Mouse (Mus musculus): ENCODE results near the gene Snd1.
"Not testable (repeated sequence)": the region's sequence is repeated elsewhere in the genome, so short reads cannot be mapped to it uniquely, and the experiment has no call there.

The Snd1 gene

GRCm38 (mm10) chr6:28897326-28898085 lies 422.6 kb downstream of the Snd1 start:
- in situ Hi-C loops (cut with MboI, MseI), result loop anchor here (5.0 kb wide), 1 partner anchor 470 kb away; the partner anchor contains the start of genes Fscn3 and Gcc1

- in situ Hi-C loops (cut with MboI, MseI), result loop anchor here (5.0 kb wide), 1 partner anchor 472 kb away; the partner anchor contains the start of genes Fscn3 and Gcc1
These were observed 423.9 kb downstream of the Snd1 start for GRCm38 (mm10) chr6:28898836-28899235.

DNA sequence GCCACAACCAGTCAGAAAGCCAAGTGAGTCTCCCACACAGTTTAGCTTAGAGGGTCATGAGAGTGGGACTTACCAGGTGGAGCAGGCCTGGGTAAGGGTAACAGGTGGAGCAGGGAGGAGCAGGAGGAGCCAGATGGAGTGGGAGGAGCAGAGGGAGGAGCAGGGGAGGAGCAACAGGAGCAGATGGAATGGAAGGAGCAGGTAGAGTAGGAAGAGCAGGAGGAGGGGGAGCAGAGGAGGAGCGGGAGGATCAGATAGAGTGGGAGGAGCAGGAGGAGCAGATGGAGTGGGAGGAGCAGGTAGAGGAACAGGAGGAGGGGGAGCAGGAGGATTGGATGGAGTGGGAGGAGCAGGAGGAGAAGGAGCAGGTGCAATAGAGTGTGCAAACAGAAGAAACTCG lies 427.6 kb downstream of the Snd1 start:
- in situ Hi-C loops (cut with MboI, MseI), result no loop called here

- in situ Hi-C loops (cut with MboI, MseI), result no loop called here
These were observed 429.5 kb downstream of the Snd1 start for GRCm38 (mm10) chr6:28904417-28904816.

- in situ Hi-C loops (cut with MboI, MseI), result no loop called here
These were observed 430.4 kb downstream of the Snd1 start for GRCm38 (mm10) chr6:28905301-28905700.

- in situ Hi-C loops (cut with MboI, MseI), result no loop called here
These were observed 434.9 kb downstream of the Snd1 start for GRCm38 (mm10) chr6:28909866-28910265.

- in situ Hi-C loops (cut with MboI, MseI), result no loop called here
These were observed 440.0 kb downstream of the Snd1 start for GRCm38 (mm10) chr6:28914981-28915380.

DNA sequence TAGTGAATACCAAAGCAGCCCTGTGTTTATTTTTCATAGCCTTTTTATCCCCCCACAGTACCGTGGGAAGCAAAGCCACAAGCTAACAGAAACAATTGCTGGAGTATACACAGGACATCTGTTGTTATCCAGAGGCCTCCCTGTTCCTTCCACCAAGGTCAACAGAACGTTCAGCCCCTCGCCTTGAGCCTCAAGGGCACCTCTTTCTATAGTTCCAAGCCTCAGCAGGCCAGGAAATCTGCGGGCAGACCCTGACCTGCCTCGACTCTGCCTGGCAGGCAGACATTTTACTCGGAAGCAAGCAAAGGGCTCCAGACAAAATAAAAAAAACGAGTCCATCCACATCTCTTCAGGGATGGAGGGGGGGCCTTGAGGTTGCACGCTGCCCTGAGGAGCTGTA lies 441.7 kb downstream of the Snd1 start:
- in situ Hi-C loops (cut with MboI, MseI), result no loop called here

GRCm38 (mm10) chr6:28919346-28919745 lies 444.4 kb downstream of the Snd1 start:
- in situ Hi-C loops (cut with MboI, MseI), result no loop called here

- in situ Hi-C loops (cut with MboI, MseI), result no loop called here
These were observed 447.4 kb downstream of the Snd1 start for GRCm38 (mm10) chr6:28922371-28922770.

DNA sequence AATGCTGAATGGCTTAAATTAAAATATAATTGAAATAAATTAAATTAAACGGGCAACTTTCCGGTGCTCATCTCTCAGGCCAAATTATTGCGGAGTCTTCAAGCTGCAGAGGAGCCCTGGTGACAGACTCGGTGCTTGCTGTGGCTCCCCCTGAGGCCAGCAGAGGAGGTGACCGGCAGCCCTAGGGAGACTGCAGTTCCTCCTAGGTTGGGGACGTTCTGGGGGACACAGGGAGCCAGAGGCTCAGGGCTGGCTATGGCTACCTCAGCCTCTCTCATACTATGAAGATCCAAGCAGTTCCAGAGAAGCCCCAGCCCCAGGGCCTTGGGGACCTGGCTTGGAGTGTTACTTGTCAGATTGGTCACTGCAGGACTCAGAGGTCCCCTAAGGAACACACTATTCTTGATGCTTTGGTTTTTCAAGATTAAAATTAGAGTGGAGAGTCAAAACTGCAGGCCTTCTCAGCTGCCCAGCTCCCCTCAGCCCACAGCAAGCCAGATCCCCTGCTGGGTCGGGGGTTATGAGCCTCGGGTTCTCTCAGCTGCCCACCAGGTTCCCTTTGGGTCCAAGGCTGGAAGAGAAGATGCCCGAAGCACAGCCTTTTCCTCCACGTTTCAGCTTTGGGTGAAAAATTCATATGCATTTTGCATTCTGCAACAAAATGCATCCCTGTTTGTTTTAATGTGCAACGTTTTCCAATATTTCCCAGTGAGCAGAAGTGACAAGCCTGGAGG lies 448.3 kb downstream of the Snd1 start:
- in situ Hi-C loops (cut with MboI, MseI), result no loop called here

DNA sequence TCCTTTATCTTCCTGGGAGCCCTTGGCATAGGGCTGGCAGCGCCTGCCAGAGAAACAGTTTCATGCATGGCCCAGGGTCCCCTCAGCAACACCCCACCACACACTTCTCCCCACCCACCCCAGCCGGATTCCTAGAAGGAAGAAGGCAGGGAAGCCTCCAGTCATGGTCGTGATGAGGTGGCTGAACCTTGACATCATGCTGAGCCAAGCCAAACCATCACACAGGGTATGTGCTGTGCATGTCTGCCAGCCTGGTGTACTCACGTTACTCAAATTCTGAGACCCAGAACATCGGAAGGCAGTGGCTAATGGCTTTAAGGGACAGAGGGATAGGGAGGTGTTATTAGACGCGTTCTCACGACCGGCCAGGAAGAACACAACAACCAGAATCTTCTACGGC lies 448.9 kb downstream of the Snd1 start:
- in situ Hi-C loops (cut with MboI, MseI), result no loop called here

GRCm38 (mm10) chr6:28927987-28928386 lies 453.0 kb downstream of the Snd1 start:
- in situ Hi-C loops (cut with MboI, MseI), result not testable (repeated sequence)

- in situ Hi-C loops (cut with MboI, MseI), result not testable (repeated sequence)
These were observed 454.3 kb downstream of the Snd1 start for GRCm38 (mm10) chr6:28929169-28929803.

GRCm38 (mm10) chr6:28931234-28931633 lies 456.3 kb downstream of the Snd1 start:
- in situ Hi-C loops (cut with MboI, MseI), result no loop called here

DNA sequence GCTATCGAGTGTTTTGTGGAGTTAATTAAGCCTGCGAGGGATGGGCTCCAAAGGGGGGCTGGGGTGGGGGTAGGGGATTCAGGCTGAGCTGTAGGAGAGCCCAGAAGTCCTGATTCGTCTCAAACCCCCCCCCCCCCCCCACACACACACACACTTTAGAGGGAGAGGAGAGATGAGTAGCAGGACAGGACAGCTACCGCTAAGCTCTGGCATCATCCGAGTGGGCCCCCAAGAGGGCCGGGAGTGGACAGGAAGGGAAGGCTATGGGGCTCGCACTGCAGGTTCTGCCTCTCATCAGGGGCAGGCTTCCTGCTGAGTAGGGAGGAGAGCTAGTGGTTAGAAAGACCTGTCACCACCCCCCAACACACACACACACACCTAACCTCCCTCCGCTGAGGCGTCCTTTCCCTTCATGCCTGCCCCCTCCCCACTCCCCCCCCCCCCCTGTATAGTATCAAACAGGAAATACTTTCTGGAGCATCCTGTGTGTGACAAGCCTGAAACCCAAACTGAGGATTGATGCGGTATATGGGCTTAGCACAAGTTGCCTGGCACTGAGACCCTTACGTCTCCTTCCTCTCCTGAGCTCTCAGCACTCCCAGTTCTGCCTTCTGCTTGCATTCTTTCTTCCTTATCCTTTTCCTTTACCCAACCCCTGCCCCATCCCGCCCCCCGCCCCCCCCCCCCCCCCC lies 456.8 kb downstream of the Snd1 start:
- in situ Hi-C loops (cut with MboI, MseI), result no loop called here

- in situ Hi-C loops (cut with MboI, MseI), result no loop called here
These were observed 457.5 kb downstream of the Snd1 start for GRCm38 (mm10) chr6:28932328-28932937.

DNA sequence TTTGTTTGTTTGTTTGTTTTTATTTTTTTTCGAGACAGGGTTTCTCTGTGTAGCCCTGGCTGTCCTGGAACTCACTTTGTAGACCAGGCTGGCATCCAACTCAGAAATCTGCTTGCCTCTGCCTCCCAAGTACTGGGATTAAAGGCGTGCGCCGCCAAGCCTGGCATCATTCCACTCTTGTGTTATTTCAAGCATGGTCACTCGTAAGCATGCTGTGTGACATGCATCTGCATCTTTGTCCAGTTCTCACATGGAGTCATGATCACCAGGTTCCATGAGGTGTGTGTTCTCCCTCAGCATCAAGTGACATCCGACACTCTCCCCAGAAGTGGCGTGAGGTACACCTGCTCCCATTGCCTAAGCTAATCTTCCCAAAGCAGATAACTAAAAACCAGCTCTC lies 460.8 kb downstream of the Snd1 start:
- in situ Hi-C loops (cut with MboI, MseI), result no loop called here

DNA sequence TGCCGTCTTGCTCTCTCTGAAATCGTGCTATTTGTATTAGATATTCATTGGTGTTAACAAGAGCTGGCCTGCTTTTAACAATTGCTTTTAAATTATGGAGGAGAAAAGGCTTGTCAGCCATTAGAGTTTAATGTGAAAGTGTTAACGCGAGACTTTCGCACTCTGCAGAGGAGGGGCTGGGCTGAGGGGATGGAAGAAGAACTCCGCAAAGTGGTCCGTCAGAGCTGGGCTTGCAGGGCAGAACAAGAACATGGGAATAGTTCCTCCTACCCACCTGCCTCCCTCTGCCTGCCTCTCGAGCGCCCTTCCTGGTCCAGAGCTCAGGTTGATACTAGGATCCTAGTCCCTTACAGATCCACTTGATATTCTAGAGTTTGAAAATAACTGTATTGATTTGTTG lies 472.3 kb downstream of the Snd1 start:
- in situ Hi-C loops (cut with MboI, MseI), result loop anchor here (5.0 kb wide), 1 partner anchor 75 kb away; no protein-coding TSS in a partner anchor

DNA sequence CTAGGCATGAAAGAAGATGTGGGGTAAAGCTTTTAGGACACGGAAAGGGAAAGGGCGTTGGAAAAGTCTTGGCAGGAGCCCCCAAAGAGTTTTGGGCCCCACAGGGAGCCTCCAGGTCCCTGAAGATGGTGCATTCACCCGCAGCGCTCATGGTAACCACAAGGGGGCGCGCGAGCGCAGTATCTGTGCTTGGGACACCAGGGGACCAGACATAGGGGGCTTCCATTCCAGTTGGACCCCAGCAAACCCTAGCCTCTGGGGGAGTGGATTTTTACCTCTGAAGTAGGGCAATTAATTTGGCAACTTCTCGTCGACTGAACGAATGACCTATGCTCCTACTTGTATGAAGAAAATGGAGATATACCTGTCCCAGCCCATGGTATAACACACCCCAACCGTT lies 474.3 kb downstream of the Snd1 start:
- in situ Hi-C loops (cut with MboI, MseI), result loop anchor here (5.0 kb wide), 1 partner anchor 73 kb away; no protein-coding TSS in a partner anchor

- in situ Hi-C loops (cut with MboI, MseI), result no loop called here
These were observed 480.6 kb downstream of the Snd1 start for GRCm38 (mm10) chr6:28955581-28955980.

Measured in T-helper 1 cell (primary cell).